Mouse (Mus musculus) lung, postnatal 0 days (tissue): ENCODE measurements around the gene Vmn1r194.

Experiments
- CTCF ChIP-seq: IDR thresholded peaks from 2 replicates; pipeline ENCODE4 v1.5.1; 2016; ENCODE audit warnings: antibody characterized with exemption, mild to moderate bottlenecking
- EP300 ChIP-seq: IDR thresholded peaks from 2 replicates; pipeline ENCODE4 v1.6.1; 2016; ENCODE audit warnings: antibody characterized with exemption, mild to moderate bottlenecking, control low read depth

GRCm38 (mm10) chr13:22284578-22284977 is 40.6 kb downstream of the Vmn1r194 start:
- TF ChIP-seq CTCF: peak; percentile 29; the same call in 1 of the 2 replicates
- TF ChIP-seq EP300: no peak
